Mouse (Mus musculus): ENCODE data around the gene Arhgdib.

GRCm38 (mm10) chr6:136883431-136883915 is 58.2 kb downstream of the Arhgdib start:
- TF ChIP-seq CTCF (IDR thresholded peaks at IDR 0.05; ENCODE audit: low read depth) (no peak), EP300 (IDR thresholded peaks at IDR 0.05; ENCODE audit: low read depth) (no peak)
